Mouse (Mus musculus) heart, embryonic 11.5 days (tissue): ENCODE data around the gene Sh3bp4. TPM values are rescaled to one million over a fixed set of nuclear protein-coding genes. Genes with fewer than 3 reads are reported as not detected.

Experiments used
- ATAC-seq: fragments of 200-750 bp; cut with Nextera tagmentation; replicated peaks from 2 replicates; pipeline ENCODE4 v1.8.0; 2017; ENCODE audit warnings: moderate library complexity; ENCODE audit not compliant: insufficient number of reproducible peaks, low FRiP score, low TSS enrichment
- H3K27ac ChIP-seq: fragments of 300-500 bp; sonication (generic); 2 replicates; pipeline ENCODE4 v1.5.1; 2014; ENCODE audit warnings: mild to moderate bottlenecking, low read depth, low read length
- H3K27me3 ChIP-seq: fragments of 300-500 bp; sonication (generic); 2 replicates; pipeline ENCODE4 v1.6.1; 2014; ENCODE audit warnings: mild to moderate bottlenecking, low read length, mixed read lengths; ENCODE audit not compliant: control insufficient read depth, insufficient read depth
- H3K36me3 ChIP-seq: fragments of 300-500 bp; sonication (generic); 2 replicates; pipeline ENCODE4 v1.6.1; 2014; ENCODE audit warnings: mild to moderate bottlenecking, low read length, moderate library complexity, mixed read lengths; ENCODE audit not compliant: control insufficient read depth, insufficient read depth
- H3K4me1 ChIP-seq: fragments of 300-500 bp; sonication (generic); 2 replicates; pipeline ENCODE4 v1.6.1; 2014; ENCODE audit warnings: low read length; ENCODE audit not compliant: control insufficient read depth, insufficient read depth
- H3K4me2 ChIP-seq: fragments of 300-500 bp; sonication (generic); 2 replicates; pipeline ENCODE4 v1.6.1; 2014; ENCODE audit warnings: mild to moderate bottlenecking, moderate library complexity
- H3K4me3 ChIP-seq: fragments of 300-500 bp; sonication (generic); 2 replicates; pipeline ENCODE4 v1.5.1; 2014; ENCODE audit warnings: low read depth, low read length
- H3K9ac ChIP-seq: fragments of 300-500 bp; sonication (generic); 2 replicates; pipeline ENCODE4 v1.6.1; 2014; ENCODE audit warnings: mild to moderate bottlenecking, low read depth, low read length, moderate library complexity
- H3K9me3 ChIP-seq: fragments of 300-500 bp; sonication (generic); replicated peaks from 2 replicates; pipeline ENCODE4 v1.6.1; 2016; ENCODE audit warnings: low read length; ENCODE audit not compliant: control insufficient read depth
- WGBS: fragments of 180-500 bp; shearing (Covaris S2); extraction: QIAGEN DNeasy Blood & Tissue Kit; methylation state at CpG from one replicate; pipeline ENCODE4 v1.1.7; 2014; ENCODE audit not compliant: insufficient replicate concordance; 5-methylcytosine and 5-hydroxymethylcytosine counted together
- polyA plus RNA-seq: library from polyadenylated mRNA; unstranded; fragments of >200 nt; fragmentation: Nextera tagmentation; extraction: Ambion mirVana; gene quantifications from 2 replicates; pipeline ENCODE4 v1.2.1, GENCODE M21; 2014

The Sh3bp4 gene
- polyA plus RNA-seq, 1 experiment from 2014 or later = 15.3 TPM

DNA sequence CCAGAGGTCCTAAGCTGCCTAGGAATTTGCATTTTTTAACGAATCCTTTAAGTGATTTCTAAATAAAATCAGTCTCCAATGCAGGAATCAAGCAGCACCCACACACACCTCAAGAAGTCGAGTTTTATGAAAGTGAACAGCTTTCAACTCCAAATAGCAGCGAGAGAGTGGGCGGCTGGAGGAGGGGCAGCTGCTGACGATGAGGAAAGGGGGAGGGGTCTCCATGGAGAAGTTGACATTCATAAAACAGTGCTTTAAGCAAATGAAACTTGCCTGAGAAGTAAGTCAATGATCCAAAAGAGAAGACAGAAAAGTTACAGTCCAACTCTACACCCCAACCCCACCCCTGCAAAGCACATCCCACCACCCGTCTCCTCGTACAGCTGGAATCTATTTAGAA lies 123.4 kb downstream of the Sh3bp4 start:
- Histone ChIP-seq H3K4me1 (peaks cover 16% of the 10 kb centered on the region), H3K9ac (no peak overlapping the region), H3K4me2 (no peak overlapping the region), H3K36me3 (no peaks in the 10 kb centered on the region), H3K4me3 (no peak overlapping the region), H3K27ac (no peak overlapping the region), H3K9me3 (no peaks in the 10 kb centered on the region), H3K27me3 (no peaks in the 10 kb centered on the region)
- WGBS = 86% methylated on average over 7 of the region's 7 CpGs
- no peak for ATAC-seq

DNA sequence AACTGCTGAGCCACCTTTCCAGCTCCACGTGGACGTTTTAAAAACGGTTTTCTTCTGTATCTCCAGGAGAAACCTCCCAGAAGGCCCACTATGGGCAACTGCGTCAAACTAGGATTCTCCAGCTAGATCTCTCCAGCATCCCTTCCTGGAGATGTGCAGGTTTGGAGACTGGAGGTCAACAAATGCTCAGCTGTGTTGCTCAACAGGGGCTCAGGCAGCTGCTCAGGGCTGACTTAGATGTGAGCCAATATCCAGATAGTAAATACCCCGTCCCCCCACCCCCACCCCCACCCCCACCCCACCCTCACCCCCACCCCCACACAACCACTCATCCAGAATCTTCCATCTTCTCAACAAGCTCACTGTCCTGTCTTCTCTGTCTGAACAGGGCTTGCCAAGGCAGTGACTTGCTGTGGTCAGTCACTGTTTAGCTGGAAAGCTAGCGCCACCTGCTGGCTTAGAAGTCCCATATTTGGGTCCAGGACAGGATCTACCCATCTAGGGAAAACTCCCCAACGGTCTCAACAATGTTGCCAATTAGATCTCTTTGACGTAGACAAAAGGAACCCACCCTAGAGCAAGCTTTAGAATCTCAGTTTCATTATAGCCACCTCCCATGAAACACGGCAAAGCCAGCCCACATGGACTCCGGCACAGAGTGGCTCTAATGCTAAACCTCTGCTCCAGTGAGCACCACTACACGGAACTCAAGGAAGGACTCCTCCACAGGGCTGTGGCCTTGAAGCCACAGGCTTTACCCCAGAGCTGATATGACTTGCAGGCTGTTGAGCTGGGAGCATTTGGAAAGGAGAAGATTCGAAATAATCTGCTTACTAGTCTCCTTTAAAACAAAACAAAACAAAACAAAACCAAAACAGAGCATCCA lies 125.9 kb downstream of the Sh3bp4 start:
- no peak for ATAC-seq
- Histone ChIP-seq H3K9ac (no peak overlapping the region), H3K4me1 (peaks cover 16% of the 10 kb centered on the region), H3K27me3 (no peaks in the 10 kb centered on the region), H3K36me3 (no peaks in the 10 kb centered on the region), H3K9me3 (no peaks in the 10 kb centered on the region), H3K27ac (no peak overlapping the region), H3K4me2 (no peak overlapping the region), H3K4me3 (no peak overlapping the region)
- WGBS = 51% methylated on average over 12 of the region's 12 CpGs
